Mouse (Mus musculus) hindbrain, embryonic 14.5 days (tissue): ENCODE results near the gene Pbx1. TPM values are rescaled to one million over a fixed set of nuclear protein-coding genes. Genes with fewer than 3 reads are reported as not detected.

Experiments used
- ATAC-seq: fragments of 200-750 bp; cut with Nextera tagmentation; 2 replicates; pipeline ENCODE4 v1.8.0; 2017; ENCODE audit warnings: moderate number of reproducible peaks, mild to moderate bottlenecking, moderate TSS enrichment, moderate library complexity; ENCODE audit not compliant: low FRiP score
- DNase-seq: peaks from one replicate; pipeline ENCODE4 v3.0.0-alpha.2; 2015; ENCODE audit warnings: low spot score
- H3K27ac ChIP-seq: fragments of 300-500 bp; sonication (generic); 2 replicates; pipeline ENCODE4 v1.5.1; 2014; ENCODE audit warnings: mild to moderate bottlenecking, moderate library complexity
- H3K27me3 ChIP-seq: fragments of 300-500 bp; sonication (generic); 2 replicates; pipeline ENCODE4 v1.6.1; 2014; ENCODE audit warnings: mild to moderate bottlenecking, low read length, mixed read lengths; ENCODE audit not compliant: control insufficient read depth, insufficient read depth
- H3K36me3 ChIP-seq: fragments of 300-500 bp; sonication (generic); replicated peaks from 2 replicates; pipeline ENCODE4 v1.6.1; 2014; ENCODE audit not compliant: control insufficient read depth, insufficient read depth
- H3K4me1 ChIP-seq: fragments of 300-500 bp; sonication (generic); replicated peaks from 2 replicates; pipeline ENCODE4 v1.6.1; 2014; ENCODE audit warnings: antibody characterized with exemption, low read length, mixed read lengths; ENCODE audit not compliant: control insufficient read depth, insufficient read depth
- H3K4me2 ChIP-seq: fragments of 300-500 bp; sonication (generic); replicated peaks from 2 replicates; pipeline ENCODE4 v1.6.1; 2014; ENCODE audit warnings: mild to moderate bottlenecking, moderate library complexity
- H3K4me3 ChIP-seq: fragments of 300-500 bp; sonication (generic); replicated peaks from 2 replicates; pipeline ENCODE4 v1.5.1; 2014; ENCODE audit warnings: mild to moderate bottlenecking, low read length
- H3K9ac ChIP-seq: fragments of 300-500 bp; sonication (generic); 2 replicates; pipeline ENCODE4 v1.6.1; 2014
- H3K9me3 ChIP-seq: fragments of 300-500 bp; sonication (generic); 2 replicates; pipeline ENCODE4 v1.6.1; 2016; ENCODE audit warnings: low read length; ENCODE audit not compliant: control insufficient read depth
- WGBS: fragments of 180-500 bp; shearing (Covaris S2); extraction: QIAGEN DNeasy Blood & Tissue Kit; methylation state at CpG from one replicate; pipeline ENCODE4 v1.1.7; 2014; 5-methylcytosine and 5-hydroxymethylcytosine counted together
- polyA plus RNA-seq: library from polyadenylated mRNA; unstranded; fragments of >200 nt; fragmentation: Nextera tagmentation; extraction: Ambion mirVana; gene quantifications from 2 replicates; pipeline ENCODE4 v1.2.1, GENCODE M21; 2014

Gene Pbx1
- polyA plus RNA-seq, 1 experiment from 2014 or later, result 46.3 TPM

DNA sequence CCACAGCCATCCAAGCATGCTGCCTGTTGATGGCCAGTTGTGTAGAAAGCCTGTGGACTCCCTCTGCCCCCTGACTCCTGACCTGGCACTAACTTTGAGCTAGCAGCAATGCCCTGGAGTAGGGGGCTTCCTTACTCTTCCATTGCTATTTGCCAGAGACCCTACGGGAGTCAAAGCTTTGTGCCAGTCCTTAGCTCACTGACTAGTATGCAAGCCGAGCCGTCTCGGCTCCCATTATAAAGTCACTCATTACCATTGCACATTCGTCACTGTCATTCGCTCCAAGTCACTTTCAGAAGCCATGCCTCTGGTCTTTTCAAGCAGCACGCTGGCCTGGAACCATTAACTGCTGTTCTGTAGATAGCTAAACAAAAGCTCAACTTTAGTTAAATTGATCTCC is 173.2 kb downstream of the Pbx1 start:
- peaks cover 11% of the 10 kb centered on the region for H3K4me1 ChIP-seq
- H3K27me3 ChIP-seq, result no peaks in the 10 kb centered on the region
- no peaks in the 10 kb centered on the region for H3K36me3 ChIP-seq
- WGBS, result 12% methylated on average over 7 of the region's 7 CpGs
- H3K27ac ChIP-seq, result no peak overlapping the region
- no peaks in the 10 kb centered on the region for H3K9me3 ChIP-seq
- ATAC-seq (peak; percentile 59; the same call in 1 of the 2 replicates), DNase-seq (no peak)
- H3K4me2 ChIP-seq, result no peak overlapping the region
- no peak overlapping the region for H3K9ac ChIP-seq
- H3K4me3 ChIP-seq, result no peak overlapping the region

DNA sequence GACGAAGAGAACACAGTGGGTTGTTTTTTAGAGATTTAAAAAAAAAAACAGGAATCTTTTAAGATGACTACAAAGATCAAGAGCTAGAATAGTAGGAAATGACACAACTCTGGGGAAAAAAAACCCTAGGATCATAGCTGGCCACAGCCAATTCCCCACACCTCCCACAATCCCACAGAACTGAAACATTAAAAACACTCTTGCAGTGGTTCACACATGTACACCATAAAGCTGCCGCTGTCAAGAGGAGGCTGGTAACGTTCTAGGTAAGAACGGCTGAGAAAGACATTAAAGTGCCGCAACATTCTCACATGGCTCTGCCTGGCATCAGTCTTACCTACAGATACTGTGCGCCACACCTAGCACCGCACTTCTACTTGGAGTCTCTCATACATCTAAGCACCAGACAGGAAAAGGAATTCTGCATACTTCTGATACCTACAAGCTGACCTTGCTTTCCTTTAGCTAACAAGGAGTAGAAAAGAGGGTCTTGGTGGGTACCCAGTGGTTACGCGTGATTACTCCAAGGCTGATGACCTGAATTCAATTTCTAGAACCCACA is 176.6 kb downstream of the Pbx1 start:
- Histone ChIP-seq H3K27ac (no peak overlapping the region), H3K4me2 (no peak overlapping the region), H3K4me1 (peaks cover 11% of the 10 kb centered on the region), H3K9ac (no peak overlapping the region), H3K36me3 (no peaks in the 10 kb centered on the region), H3K27me3 (no peaks in the 10 kb centered on the region), H3K4me3 (no peak overlapping the region), H3K9me3 (no peaks in the 10 kb centered on the region)
- ATAC-seq, result no peak
- no peak for DNase-seq
- 97% methylated on average over 9 of the region's 9 CpGs for WGBS

DNA sequence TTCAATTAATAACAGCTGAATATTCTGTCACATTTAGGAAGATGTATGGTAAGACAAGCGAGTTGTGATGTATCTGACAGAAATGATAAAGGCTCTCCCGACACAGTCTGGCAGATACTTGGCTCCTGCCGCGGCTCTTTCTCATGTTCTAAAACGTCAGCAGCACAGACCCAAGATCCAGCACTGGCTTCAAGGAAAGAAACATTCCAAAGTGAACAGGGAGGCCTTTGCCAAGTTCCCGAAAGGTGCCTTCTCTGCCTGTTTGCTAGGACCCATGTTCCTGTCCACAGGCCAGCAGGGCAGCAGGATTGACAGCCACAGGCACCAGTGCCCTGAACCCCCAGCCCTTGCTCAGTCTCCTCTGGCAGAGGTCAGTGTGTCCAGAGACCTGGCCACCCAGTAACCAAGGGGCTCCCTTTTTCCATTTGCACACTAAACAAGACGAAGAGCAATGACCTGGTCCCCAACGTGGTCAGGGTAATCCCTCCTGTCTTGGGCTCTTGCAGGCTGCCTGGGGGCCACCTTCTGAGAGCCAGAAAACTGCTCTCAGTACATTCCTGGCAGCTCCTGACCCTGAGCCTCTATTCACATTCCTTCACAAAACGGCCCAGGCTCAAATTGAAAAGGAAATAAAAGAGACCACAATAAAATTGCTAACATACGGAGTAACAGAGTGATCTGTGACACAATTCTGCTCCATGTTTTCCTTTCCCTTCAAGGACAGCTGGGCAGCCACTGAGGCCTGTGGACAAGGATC is 184.9 kb downstream of the Pbx1 start:
- peak overlapping the region; percentile 9; the same call in 1 of the 2 replicates for H3K4me2 ChIP-seq
- H3K4me3 ChIP-seq, result no peak overlapping the region
- no peaks in the 10 kb centered on the region for H3K36me3 ChIP-seq
- peak overlapping the region; percentile 49 for H3K27ac ChIP-seq
- peak overlapping the region; percentile 10; the same call in 1 of the 2 replicates for H3K9ac ChIP-seq
- ATAC-seq (no peak; the same call in 1 of the 2 replicates), DNase-seq (no peak)
- 35% methylated on average over 10 of the region's 10 CpGs for WGBS
- no peaks in the 10 kb centered on the region for H3K27me3 ChIP-seq
- no peaks in the 10 kb centered on the region for H3K9me3 ChIP-seq
- H3K4me1 ChIP-seq, result peaks cover 53% of the 10 kb centered on the region

DNA sequence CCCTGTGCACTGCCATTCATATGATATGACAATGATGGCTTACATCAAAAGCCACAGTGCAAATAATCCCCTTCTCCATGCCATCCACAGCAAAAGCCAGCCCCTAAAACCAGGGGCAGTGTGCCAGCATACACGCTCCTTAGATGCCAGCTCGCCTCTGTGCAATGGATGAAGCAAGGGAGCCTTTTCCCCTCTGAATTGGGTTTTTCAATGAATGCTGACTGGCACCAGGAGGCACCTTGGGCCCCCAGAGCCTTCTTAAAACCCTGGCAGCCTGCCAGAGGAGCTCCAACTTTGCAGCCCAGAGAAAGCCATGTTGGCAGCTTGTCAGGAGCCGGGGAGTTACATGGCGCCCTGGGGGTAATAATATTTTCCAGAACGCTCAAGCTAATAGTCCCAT is 186.5 kb downstream of the Pbx1 start:
- Histone ChIP-seq H3K27ac (peak overlapping the region; percentile 9; the same call in 1 of the 2 replicates), H3K36me3 (no peaks in the 10 kb centered on the region), H3K9ac (no peak overlapping the region), H3K4me3 (no peak overlapping the region), H3K4me1 (peaks cover 69% of the 10 kb centered on the region), H3K9me3 (no peaks in the 10 kb centered on the region), H3K4me2 (no peak overlapping the region), H3K27me3 (no peaks in the 10 kb centered on the region)
- DNase-seq (peak; percentile 74), ATAC-seq (peak; percentile 64)
- 32% methylated on average over 5 of the region's 5 CpGs for WGBS

DNA sequence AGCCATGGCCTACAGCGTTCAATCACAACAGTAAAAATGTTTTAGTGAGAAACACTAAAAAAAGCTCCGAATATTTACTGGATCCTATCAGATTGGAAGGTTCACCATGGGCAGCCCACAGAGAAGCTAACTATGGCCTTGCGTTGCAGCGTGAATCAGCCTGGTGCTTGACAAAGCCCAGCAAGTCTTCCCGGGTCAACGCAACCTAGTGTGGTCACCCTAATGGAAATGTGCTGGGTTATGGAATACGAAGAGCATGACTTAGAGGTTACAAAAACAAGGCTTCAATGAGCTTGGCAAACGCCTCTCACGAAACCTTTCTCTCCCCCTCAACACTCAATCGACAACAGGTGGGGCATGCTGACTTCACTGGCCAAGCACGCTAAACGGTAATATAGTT is 188.3 kb downstream of the Pbx1 start:
- no peak for DNase-seq
- Histone ChIP-seq H3K9ac (no peak overlapping the region), H3K4me3 (no peak overlapping the region), H3K27me3 (no peaks in the 10 kb centered on the region), H3K36me3 (no peaks in the 10 kb centered on the region), H3K4me2 (no peak overlapping the region), H3K27ac (no peak overlapping the region), H3K4me1 (peaks cover 75% of the 10 kb centered on the region), H3K9me3 (no peaks in the 10 kb centered on the region)
- no peak for ATAC-seq
- 92% methylated on average over 12 of the region's 12 CpGs for WGBS

DNA sequence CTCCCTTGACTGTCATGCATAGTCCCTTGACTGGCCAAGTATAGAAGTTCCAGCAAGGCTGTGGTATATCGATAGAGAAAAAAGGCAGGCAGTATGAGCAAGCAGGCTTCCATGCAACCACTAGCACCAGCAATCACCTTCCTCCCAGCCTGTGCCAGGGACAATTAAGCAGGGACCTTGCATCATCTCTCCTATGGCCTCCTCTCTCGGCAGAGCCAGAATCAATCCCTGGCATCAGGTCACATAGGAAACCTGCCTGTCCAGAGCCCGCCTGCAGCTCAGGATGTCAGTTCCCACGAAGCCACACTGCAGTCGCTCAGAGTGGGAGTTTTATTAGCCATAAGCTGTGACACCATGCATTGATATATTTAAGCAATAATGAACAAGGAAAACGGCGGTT is 189.0 kb downstream of the Pbx1 start:
- Histone ChIP-seq H3K4me2 (no peak overlapping the region), H3K27ac (no peak overlapping the region; the same call in 1 of the 2 replicates), H3K4me1 (peaks cover 73% of the 10 kb centered on the region), H3K9me3 (no peaks in the 10 kb centered on the region), H3K36me3 (no peaks in the 10 kb centered on the region), H3K27me3 (no peaks in the 10 kb centered on the region), H3K9ac (peak overlapping the region; percentile 21; the same call in 1 of the 2 replicates), H3K4me3 (no peak overlapping the region)
- DNase-seq (no peak), ATAC-seq (no peak)
- 66% methylated on average over 7 of the region's 7 CpGs for WGBS

DNA sequence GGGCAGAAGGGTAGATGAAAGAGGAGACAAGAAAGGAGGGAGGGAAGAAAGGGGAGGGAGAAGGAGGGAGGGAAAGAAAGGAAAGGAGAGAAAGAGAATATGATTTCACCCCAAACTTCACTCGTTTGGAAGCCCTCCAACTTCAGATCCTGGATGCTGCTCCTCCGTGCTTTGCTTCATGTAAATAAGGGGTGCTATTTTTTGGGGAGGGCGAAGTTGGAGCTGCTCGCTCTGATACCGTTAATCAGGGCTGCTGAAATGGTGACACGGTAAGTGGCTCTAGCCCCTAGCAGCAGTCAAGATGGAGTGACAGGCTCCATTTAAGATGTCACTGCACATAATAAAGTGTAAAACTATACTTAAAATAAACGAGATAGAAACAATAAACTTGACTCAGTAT is 190.8 kb downstream of the Pbx1 start:
- Histone ChIP-seq H3K9ac (no peak overlapping the region), H3K4me1 (peaks cover 60% of the 10 kb centered on the region), H3K27ac (no peak overlapping the region), H3K4me3 (no peak overlapping the region), H3K27me3 (no peaks in the 10 kb centered on the region), H3K36me3 (no peaks in the 10 kb centered on the region), H3K4me2 (no peak overlapping the region), H3K9me3 (no peaks in the 10 kb centered on the region)
- DNase-seq, result no peak
- no peak for ATAC-seq
- WGBS, result 15% methylated on average over 7 of the region's 7 CpGs

DNA sequence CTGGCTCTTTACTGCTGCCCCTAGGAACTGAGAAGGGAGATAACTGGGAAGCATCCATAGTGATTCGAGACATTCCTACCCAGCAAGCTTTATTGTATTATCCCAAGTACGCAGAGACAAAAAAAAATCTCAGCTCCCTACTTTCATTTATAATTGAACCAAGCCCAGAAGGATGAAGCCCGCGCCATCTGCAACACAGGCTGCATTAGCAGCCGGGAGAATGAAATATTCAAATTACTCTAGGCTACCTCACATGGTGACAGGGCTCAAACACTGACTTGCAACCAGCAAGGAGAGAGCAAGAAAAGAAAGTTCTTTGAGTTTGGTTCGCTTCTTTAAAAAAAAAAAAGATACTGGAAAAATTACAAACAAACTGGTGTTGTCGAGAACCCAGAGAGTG is 191.2 kb downstream of the Pbx1 start:
- DNase-seq (peak; percentile 49), ATAC-seq (no peak)
- H3K4me2 ChIP-seq, result no peak overlapping the region
- no peaks in the 10 kb centered on the region for H3K9me3 ChIP-seq
- no peak overlapping the region for H3K27ac ChIP-seq
- no peaks in the 10 kb centered on the region for H3K27me3 ChIP-seq
- no peak overlapping the region for H3K9ac ChIP-seq
- 21% methylated on average over 7 of the region's 7 CpGs for WGBS
- no peak overlapping the region for H3K4me3 ChIP-seq
- H3K36me3 ChIP-seq, result no peaks in the 10 kb centered on the region
- H3K4me1 ChIP-seq, result peaks cover 55% of the 10 kb centered on the region

DNA sequence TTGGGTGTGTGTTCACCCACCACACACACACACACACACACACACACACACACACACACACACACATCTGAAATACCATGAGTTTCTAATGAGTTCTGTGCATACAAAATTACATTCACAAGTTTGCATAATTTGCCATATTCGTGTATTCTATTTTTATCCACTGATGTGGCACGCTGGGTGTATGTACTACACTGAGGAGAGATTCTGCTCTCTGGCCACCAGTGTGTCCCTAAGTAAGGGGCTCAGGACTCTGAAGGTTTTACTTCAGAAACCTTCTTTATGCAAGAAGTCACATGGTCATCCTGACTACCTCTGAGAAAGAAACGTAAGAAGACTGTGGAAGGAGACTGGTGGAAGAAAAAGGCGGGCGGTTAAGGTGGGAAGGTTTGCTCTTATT is 191.7 kb downstream of the Pbx1 start:
- H3K9me3 ChIP-seq, result no peaks in the 10 kb centered on the region
- H3K36me3 ChIP-seq, result no peaks in the 10 kb centered on the region
- no peak overlapping the region for H3K4me2 ChIP-seq
- H3K9ac ChIP-seq, result no peak overlapping the region
- WGBS, result 73% methylated on average over 5 of the region's 5 CpGs
- no peak for DNase-seq
- no peak for ATAC-seq
- no peaks in the 10 kb centered on the region for H3K27me3 ChIP-seq
- no peak overlapping the region for H3K27ac ChIP-seq
- no peak overlapping the region for H3K4me3 ChIP-seq
- H3K4me1 ChIP-seq, result peaks cover 51% of the 10 kb centered on the region
